Mouse (Mus musculus) forebrain, embryonic 16.5 days (tissue): Measurements from ENCODE around the gene Cenpm. TPM values are rescaled to one million over a fixed set of nuclear protein-coding genes. Genes with fewer than 3 reads are reported as not detected.

Source experiments
- ATAC-seq: fragments of 200-750 bp; cut with Nextera tagmentation; 2 replicates; pipeline ENCODE4 v1.8.0; 2017; ENCODE audit warnings: mild to moderate bottlenecking, moderate library complexity
- H3K27ac ChIP-seq: fragments of 300-500 bp; sonication (generic); 2 replicates; pipeline ENCODE4 v1.5.1; 2014; ENCODE audit warnings: low read length, control low read depth
- H3K27me3 ChIP-seq: fragments of 300-500 bp; sonication (generic); replicated peaks from 2 replicates; pipeline ENCODE4 v1.6.1; 2014; ENCODE audit warnings: low read length; ENCODE audit not compliant: control insufficient read depth, insufficient read depth
- H3K36me3 ChIP-seq: fragments of 300-500 bp; sonication (generic); 2 replicates; pipeline ENCODE4 v1.6.1; 2014; ENCODE audit not compliant: control insufficient read depth, insufficient read depth
- H3K4me1 ChIP-seq: fragments of 300-500 bp; sonication (generic); replicated peaks from 2 replicates; pipeline ENCODE4 v1.6.1; 2014; ENCODE audit warnings: low read length; ENCODE audit not compliant: control insufficient read depth, insufficient read depth
- H3K4me2 ChIP-seq: fragments of 300-500 bp; sonication (generic); 2 replicates; pipeline ENCODE4 v1.6.1; 2014; ENCODE audit warnings: mild to moderate bottlenecking, low read length, control low read depth
- H3K4me3 ChIP-seq: fragments of 300-500 bp; sonication (generic); replicated peaks from 2 replicates; pipeline ENCODE4 v1.5.1; 2014; ENCODE audit warnings: mild to moderate bottlenecking, low read length, control low read depth
- H3K9ac ChIP-seq: fragments of 300-500 bp; sonication (generic); replicated peaks from 2 replicates; pipeline ENCODE4 v1.6.1; 2014; ENCODE audit warnings: low read depth, low read length, control low read depth
- H3K9me3 ChIP-seq: fragments of 300-500 bp; sonication (generic); 2 replicates; pipeline ENCODE4 v1.6.1; 2016; ENCODE audit warnings: low read length; ENCODE audit not compliant: control insufficient read depth
- WGBS: fragments of 180-500 bp; shearing (Covaris S2); extraction: QIAGEN DNeasy Blood & Tissue Kit; methylation state at CpG from one replicate; pipeline ENCODE4 v1.1.7; 2014; 5-methylcytosine and 5-hydroxymethylcytosine counted together
- polyA plus RNA-seq: library from polyadenylated mRNA; unstranded; fragments of >200 nt; fragmentation: Nextera tagmentation; extraction: Ambion mirVana; gene quantifications from 2 replicates; pipeline ENCODE4 v1.2.1, GENCODE M21; 2015

Cenpm gene
- polyA plus RNA-seq, 1 experiment from 2014 or later, result 29.8 TPM

DNA sequence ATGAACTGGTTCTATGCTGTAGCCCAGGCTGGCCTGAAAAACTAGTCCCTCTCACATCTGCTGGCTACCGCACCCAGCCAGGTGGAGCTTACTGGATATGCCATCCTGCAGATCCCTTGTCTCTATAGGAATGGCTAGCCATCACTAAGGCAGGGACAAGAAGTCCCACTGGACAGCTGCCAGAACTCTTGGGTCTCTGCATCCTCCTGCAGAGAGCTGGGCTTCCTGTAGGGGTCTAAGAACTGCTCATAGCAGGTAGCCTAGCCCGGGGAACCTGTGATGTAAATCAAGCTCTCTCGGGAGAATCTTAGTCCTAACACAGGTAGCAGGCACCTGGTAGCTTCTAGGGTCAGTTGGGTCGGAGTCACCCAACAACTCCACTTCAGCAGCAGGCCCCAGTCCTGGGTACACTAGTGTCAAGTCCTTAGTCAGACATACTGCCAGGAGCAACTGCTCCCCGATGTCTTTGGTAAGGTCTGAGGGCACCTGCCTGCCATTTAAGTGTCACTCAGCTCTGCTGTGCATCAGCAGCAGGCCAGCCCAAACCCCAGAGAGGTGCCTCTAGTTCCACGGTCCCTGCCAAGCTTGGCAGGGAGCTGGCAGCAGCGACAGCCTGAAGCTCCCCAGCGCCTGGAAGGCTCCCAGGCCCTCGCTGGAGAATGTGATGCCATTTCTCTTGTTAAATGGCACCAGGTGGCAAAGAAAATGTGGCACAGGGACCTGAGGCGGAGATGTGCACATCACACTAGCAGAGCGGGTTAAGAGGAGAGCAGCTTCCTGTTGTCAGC lies 12.8 kb downstream of the Cenpm start:
- Histone ChIP-seq H3K27me3 (no peaks in the 10 kb centered on the region), H3K4me2 (no peak overlapping the region), H3K9ac (no peak overlapping the region), H3K9me3 (no peaks in the 10 kb centered on the region), H3K27ac (no peak overlapping the region), H3K36me3 (no peaks in the 10 kb centered on the region), H3K4me1 (peaks cover 9% of the 10 kb centered on the region), H3K4me3 (no peak overlapping the region)
- 44% methylated on average over 11 of the region's 11 CpGs for WGBS
- peak; percentile 47 for ATAC-seq

DNA sequence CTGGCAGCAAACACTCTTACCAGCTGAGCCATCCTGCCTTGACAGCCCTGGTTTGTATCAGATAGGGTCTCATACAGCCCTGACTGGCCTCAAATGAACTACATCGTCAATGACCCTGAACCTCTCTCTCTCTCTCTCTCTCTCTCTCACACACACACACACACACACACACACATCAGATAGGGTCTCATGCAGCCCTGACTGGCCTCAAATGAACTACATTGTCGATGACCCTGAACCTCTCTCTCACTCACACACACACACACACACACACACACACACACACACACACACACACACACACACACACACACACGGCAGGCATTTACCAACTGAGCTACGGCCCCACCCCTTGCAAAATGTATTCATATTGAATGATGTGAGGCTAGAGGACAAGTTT lies 13.4 kb downstream of the Cenpm start:
- Histone ChIP-seq H3K9ac (no peak overlapping the region), H3K4me2 (no peak overlapping the region), H3K27ac (no peak overlapping the region), H3K36me3 (no peaks in the 10 kb centered on the region), H3K4me1 (peaks cover 9% of the 10 kb centered on the region), H3K27me3 (no peaks in the 10 kb centered on the region), H3K4me3 (no peak overlapping the region), H3K9me3 (no peaks in the 10 kb centered on the region)
- peak; percentile 43; the same call in 1 of the 2 replicates for ATAC-seq
- WGBS, result 92% methylated on average over 3 of the region's 4 CpGs

DNA sequence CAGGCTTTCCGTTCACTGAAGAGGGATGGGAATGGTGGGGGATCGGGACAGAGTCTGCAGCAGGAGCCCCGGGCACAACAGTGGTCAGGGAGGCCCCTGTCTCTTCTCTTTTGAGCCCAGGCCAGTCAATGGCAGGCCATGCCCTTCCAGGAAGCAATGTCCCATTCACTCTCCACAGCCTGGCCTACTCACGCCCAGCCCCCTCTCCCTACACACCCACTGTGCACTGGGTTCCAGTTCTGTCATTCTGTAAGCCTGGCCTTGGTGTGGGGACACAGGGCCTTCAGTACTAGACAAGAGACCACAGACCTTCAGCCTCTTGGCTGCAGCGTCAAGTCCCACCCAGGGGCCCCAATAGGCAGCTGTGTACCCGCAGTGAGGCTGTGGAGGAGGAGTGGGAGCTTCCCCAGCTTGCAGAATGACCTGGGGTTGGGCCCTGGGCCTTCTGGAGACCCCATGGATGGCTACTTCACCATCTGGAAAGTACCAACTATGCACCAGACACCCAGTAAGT lies 14.4 kb downstream of the Cenpm start:
- Histone ChIP-seq H3K9me3 (no peaks in the 10 kb centered on the region), H3K4me2 (no peak overlapping the region), H3K27ac (no peak overlapping the region), H3K27me3 (no peaks in the 10 kb centered on the region), H3K4me3 (no peak overlapping the region), H3K9ac (no peak overlapping the region), H3K4me1 (peaks cover 9% of the 10 kb centered on the region), H3K36me3 (no peaks in the 10 kb centered on the region)
- ATAC-seq, result no peak
- WGBS, result 62% methylated on average over 6 of the region's 6 CpGs

DNA sequence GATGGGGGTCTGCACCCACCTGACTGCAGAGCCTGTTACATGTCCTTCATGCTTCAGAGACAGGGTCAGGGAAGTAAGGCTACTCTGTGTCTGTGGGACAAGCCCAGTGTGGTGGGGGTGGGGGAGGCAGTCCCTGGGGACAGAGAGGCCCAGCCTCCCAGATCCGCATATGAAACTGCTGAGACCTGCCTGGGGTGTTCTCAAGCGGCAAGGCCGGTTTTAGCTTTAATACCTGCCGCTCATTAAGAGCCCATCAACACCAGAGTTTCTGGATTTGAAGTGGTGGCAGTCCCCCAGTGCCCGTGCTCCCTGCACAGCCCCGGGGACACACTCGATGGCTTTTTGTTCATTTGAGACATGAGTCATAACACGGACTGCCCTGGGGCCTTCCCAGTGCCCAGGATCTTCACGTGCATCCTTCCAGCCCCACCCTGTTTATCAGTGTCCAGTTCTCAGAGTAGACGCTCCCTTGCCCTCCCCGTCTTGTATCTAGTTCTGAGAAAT lies 15.0 kb downstream of the Cenpm start:
- ATAC-seq, result no peak
- no peak overlapping the region for H3K9ac ChIP-seq
- WGBS, result 35% methylated on average over 11 of the region's 11 CpGs

DNA sequence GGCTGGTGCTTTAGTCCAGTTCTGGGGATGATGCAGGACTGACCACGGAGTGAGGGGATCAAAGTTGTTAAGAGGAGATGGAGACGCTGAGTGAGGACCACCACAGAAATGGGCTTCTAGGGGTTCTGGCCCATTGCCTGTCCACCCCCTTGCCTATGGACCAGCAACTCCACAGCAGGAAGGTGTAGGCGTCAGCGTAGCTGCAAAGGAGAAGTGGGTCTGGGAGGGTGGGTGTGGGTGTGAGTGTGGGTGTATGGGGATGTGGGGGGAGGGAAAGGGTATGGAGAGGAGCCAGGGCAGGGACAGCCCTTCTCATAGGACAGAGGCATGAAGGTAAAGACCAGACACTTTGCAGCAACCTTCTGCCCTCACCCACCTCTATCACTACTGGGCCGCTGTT lies 18.8 kb downstream of the Cenpm start:
- H3K36me3 ChIP-seq, result no peaks in the 10 kb centered on the region
- peaks cover 9% of the 10 kb centered on the region for H3K4me1 ChIP-seq
- H3K27me3 ChIP-seq, result peaks cover 3% of the 10 kb centered on the region; the same call in 1 of the 2 replicates
- no peak overlapping the region for H3K27ac ChIP-seq
- no peak overlapping the region for H3K9ac ChIP-seq
- H3K9me3 ChIP-seq, result no peaks in the 10 kb centered on the region
- H3K4me3 ChIP-seq, result no peak overlapping the region
- WGBS, result 87% methylated on average over 5 of the region's 5 CpGs
- no peak overlapping the region for H3K4me2 ChIP-seq
- no peak for ATAC-seq

More for the DNA sequence above, 15.0 kb downstream of the Cenpm start:
- Histone ChIP-seq H3K4me1 (peaks cover 9% of the 10 kb centered on the region), H3K27ac (no peak overlapping the region), H3K9me3 (no peaks in the 10 kb centered on the region), H3K4me2 (no peak overlapping the region), H3K36me3 (no peaks in the 10 kb centered on the region), H3K4me3 (no peak overlapping the region), H3K27me3 (no peaks in the 10 kb centered on the region)

DNA sequence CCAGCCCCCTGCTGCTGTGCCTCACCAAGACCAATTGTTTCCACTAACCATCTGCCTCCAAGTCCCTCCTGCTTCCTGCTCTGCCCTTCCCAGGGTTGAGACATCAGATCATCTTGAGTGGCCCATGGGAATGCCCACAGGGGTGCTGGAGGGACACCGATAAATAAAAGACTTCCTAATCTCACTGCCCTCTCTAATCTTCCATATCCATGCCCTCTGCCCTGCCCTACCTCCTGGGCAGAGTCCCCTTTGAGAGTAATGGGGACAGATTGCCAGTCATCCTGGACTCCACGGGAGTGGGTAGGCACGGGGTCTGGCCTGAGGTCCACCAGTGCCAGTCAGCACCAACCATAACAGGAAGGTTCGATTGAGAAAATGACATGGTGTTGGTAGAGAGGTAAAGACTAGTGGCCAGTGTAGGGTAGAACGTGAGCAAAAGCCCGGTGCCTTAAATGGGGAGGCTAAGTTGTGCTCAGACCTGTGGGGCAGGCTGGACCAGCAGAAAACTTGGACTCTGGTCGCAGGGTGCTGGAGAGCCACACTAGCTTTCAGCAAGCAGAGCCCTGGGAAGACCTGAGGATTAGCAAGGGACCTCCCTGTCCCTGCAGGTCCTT lies 19.8 kb downstream of the Cenpm start:
- Histone ChIP-seq H3K36me3 (no peaks in the 10 kb centered on the region), H3K27me3 (peaks cover 3% of the 10 kb centered on the region; the same call in 1 of the 2 replicates), H3K27ac (no peak overlapping the region), H3K4me1 (peaks cover 9% of the 10 kb centered on the region), H3K9ac (no peak overlapping the region), H3K4me3 (no peak overlapping the region; the same call in 1 of the 2 replicates), H3K9me3 (no peaks in the 10 kb centered on the region), H3K4me2 (no peak overlapping the region)
- ATAC-seq, result no peak
- WGBS, result 30% methylated on average over 7 of the region's 7 CpGs

DNA sequence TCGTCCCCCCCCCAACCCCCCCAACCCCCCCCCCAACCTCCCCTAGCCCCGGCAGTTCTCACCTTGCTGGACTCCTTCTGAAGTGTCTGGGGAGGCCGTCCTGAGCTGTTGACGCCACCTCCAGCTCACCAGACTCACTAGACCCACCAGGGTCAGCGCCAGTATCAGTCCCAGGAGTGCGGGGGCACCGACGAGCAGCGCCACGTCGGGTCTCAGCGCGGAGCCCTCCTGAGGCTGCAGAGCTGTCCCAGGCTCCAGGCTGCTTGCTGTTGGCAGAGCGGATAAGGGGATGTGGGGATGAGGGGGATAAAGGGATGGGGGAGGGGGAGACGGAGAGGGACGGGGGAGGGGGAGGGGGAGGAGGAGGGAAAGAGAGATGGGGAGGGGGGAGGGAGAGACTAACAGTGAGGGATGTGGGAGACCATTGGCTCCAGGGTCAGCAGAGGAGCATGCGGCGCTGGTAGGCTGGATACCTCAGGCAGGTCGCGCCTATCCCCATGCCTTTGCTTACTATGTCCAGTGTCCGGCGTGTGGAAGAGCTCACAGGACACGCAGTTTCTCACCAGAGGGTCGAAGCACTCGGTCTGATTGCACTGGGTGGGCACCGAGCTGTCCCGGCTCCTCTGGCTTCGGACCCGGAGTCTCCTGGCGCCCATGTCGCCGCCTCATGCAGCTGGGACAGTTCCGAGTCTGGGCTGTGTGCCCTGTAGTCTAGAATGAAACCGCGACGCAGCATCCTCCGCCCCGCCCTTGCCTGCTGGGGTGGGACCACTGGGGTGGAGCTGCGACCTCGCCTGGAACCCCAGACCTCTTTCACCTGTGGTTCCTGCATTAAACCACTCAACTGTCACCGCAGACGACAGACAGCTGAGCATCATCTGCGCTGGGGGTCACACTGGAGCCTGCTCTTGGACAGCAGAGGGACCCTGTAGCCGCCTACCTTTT lies 20.6 kb downstream of the Cenpm start, which contains the start of gene Tnfrsf13c:
Tnfrsf13c (minus strand) TSS at position 713 of the 945 bp plus-strand sequence.
- peak; percentile 55 for ATAC-seq
- no peaks in the 10 kb centered on the region for H3K9me3 ChIP-seq

DNA sequence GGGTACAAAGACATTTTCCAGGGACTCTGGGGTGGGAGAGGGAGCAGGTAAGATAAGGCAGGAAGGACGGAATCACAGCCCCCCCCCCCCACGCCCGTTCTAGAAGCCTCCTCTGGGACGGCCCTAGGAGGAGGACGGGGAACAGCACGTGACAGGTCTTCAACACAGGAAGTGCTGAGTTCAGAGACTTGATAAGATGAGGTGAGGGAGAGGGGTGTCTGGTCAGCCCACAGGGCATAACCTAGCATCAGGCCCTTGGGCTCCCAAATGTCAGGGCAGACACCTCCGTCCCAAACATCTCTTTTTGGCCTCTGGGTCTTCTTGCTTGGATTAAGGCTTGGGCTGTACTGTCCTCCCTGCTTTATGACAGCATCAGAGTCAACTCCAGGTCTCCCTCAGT lies 21.3 kb downstream of the Cenpm start:
- no peak overlapping the region for H3K27ac ChIP-seq
- 66% methylated on average over 7 of the region's 7 CpGs for WGBS
- ATAC-seq, result no peak
- H3K9ac ChIP-seq, result no peak overlapping the region
- peaks cover 3% of the 10 kb centered on the region; the same call in 1 of the 2 replicates for H3K27me3 ChIP-seq
- H3K4me2 ChIP-seq, result no peak overlapping the region
- no peaks in the 10 kb centered on the region for H3K36me3 ChIP-seq
- no peak overlapping the region for H3K4me3 ChIP-seq
- H3K9me3 ChIP-seq, result no peaks in the 10 kb centered on the region
- peaks cover 11% of the 10 kb centered on the region for H3K4me1 ChIP-seq

More for the DNA sequence above, 20.6 kb downstream of the Cenpm start, which contains the start of gene Tnfrsf13c:
- H3K36me3 ChIP-seq, result no peaks in the 10 kb centered on the region
- peak within 1 kb of the TSS; percentile 64 for H3K4me2 ChIP-seq
- peak within 1 kb of the TSS; percentile 34 for H3K4me3 ChIP-seq
- H3K27ac ChIP-seq, result no peak within 1 kb of the TSS
- peaks cover 11% of the 10 kb centered on the region for H3K4me1 ChIP-seq
- 1% methylated on average over 44 of the region's 44 CpGs for WGBS
- H3K9ac ChIP-seq, result peak within 1 kb of the TSS; percentile 37
- H3K27me3 ChIP-seq, result peaks cover 3% of the 10 kb centered on the region; the same call in 1 of the 2 replicates
